Mouse (Mus musculus) limb, embryonic 14.5 days (tissue): ENCODE results near the gene Adamts2. TPM values are rescaled to one million over a fixed set of nuclear protein-coding genes. Genes with fewer than 3 reads are reported as not detected.
A peak's percentile ranks its signal among the peaks of the same experiment; 100 is the strongest.

Source experiments
- ATAC-seq: fragments of 200-750 bp; cut with Nextera tagmentation; 2 replicates; pipeline ENCODE4 v1.8.0; 2017; ENCODE audit warnings: low read depth, moderate number of reproducible peaks, moderate TSS enrichment; ENCODE audit not compliant: low FRiP score
- DNase-seq: peaks from one replicate; pipeline ENCODE4 v3.0.0-alpha.2; 2015; ENCODE audit warnings: low spot score
- H3K27ac ChIP-seq: fragments of 300-500 bp; sonication (generic); replicated peaks from 2 replicates; pipeline ENCODE4 v1.5.1; 2014; ENCODE audit warnings: low read depth, mild to moderate bottlenecking, low read length, moderate library complexity, mixed read lengths
- H3K27me3 ChIP-seq: fragments of 300-500 bp; sonication (generic); 2 replicates; pipeline ENCODE4 v1.6.1; 2014; ENCODE audit warnings: low read length, mixed read lengths; ENCODE audit not compliant: control insufficient read depth, insufficient read depth
- H3K36me3 ChIP-seq: fragments of 300-500 bp; sonication (generic); 2 replicates; pipeline ENCODE4 v1.6.1; 2014; ENCODE audit warnings: mild to moderate bottlenecking, low read length, moderate library complexity, mixed read lengths; ENCODE audit not compliant: control insufficient read depth, insufficient read depth
- H3K4me1 ChIP-seq: fragments of 300-500 bp; sonication (generic); 2 replicates; pipeline ENCODE4 v1.6.1; 2014; ENCODE audit warnings: antibody characterized with exemption, low read length, mixed read lengths; ENCODE audit not compliant: control insufficient read depth, insufficient read depth
- H3K4me2 ChIP-seq: fragments of 300-500 bp; sonication (generic); replicated peaks from 2 replicates; pipeline ENCODE4 v1.6.1; 2014; ENCODE audit warnings: low read depth, mild to moderate bottlenecking, low read length, moderate library complexity; ENCODE audit not compliant: severe bottlenecking
- H3K4me3 ChIP-seq: fragments of 300-500 bp; sonication (generic); replicated peaks from 2 replicates; pipeline ENCODE4 v1.5.1; 2014; ENCODE audit warnings: low read length
- H3K9ac ChIP-seq: fragments of 300-500 bp; sonication (generic); 2 replicates; pipeline ENCODE4 v1.6.1; 2014; ENCODE audit warnings: mild to moderate bottlenecking, low read depth, low read length, moderate library complexity; ENCODE audit not compliant: severe bottlenecking
- H3K9me3 ChIP-seq: fragments of 300-500 bp; sonication (generic); 2 replicates; pipeline ENCODE4 v1.6.1; 2016; ENCODE audit warnings: low read length; ENCODE audit not compliant: control insufficient read depth
- POLR2A ChIP-seq: fragments of 200-500 bp; IDR thresholded peaks from 2 replicates; pipeline ENCODE4 v1.8.0; 2012; ENCODE audit warnings: inconsistent platforms, mild to moderate bottlenecking, moderate library complexity, borderline replicate concordance; ENCODE audit not compliant: insufficient read depth, insufficient read length; ENCODE audit errors: extremely low read depth
- WGBS: fragments of 180-500 bp; shearing (Covaris S2); extraction: QIAGEN DNeasy Blood & Tissue Kit; methylation state at CpG from one replicate; pipeline ENCODE4 v1.1.7; 2014; 5-methylcytosine and 5-hydroxymethylcytosine counted together
- polyA plus RNA-seq, 2 experiments: library from polyadenylated mRNA; depleted of rRNA in 1 of 2; stranded (reverse) in 1 of 2; unstranded in 1 of 2; fragments of >200 nt; fragmentation: Nextera tagmentation in 1 of 2; extraction: Ambion mirVana in 1 of 2; gene quantifications; 2 replicates each; pipeline versions ENCODE4 v1.2.1 to v1.2.3; 2012 to 2014

Adamts2 gene
- polyA plus RNA-seq, 2 experiments, result 19.4 to 34.9 TPM

- H3K4me1 ChIP-seq, result peaks cover 5% of the 10 kb centered on the region; the same call in 1 of the 2 replicates
- H3K27ac ChIP-seq, result no peak overlapping the region
- 66% methylated on average over 12 of the region's 12 CpGs for WGBS
Measured at GRCm38 (mm10) chr11:50717381-50717897, 115.6 kb downstream of the Adamts2 start.

GRCm38 (mm10) chr11:50718862-50719261 lies 117.0 kb downstream of the Adamts2 start:
- Histone ChIP-seq H3K4me1 (peaks cover 5% of the 10 kb centered on the region; the same call in 1 of the 2 replicates), H3K36me3 (no peaks in the 10 kb centered on the region), H3K9ac (0 out of 2 replicates have a peak overlapping the region, but pooled peaks have one; percentile 18), H3K4me3 (no peak overlapping the region), H3K4me2 (no peak overlapping the region), H3K27me3 (no peaks in the 10 kb centered on the region), H3K9me3 (no peaks in the 10 kb centered on the region), H3K27ac (no peak overlapping the region)
- no peak for DNase-seq
- TF ChIP-seq POLR2A, result no peak
- 9% methylated on average over 6 of the region's 6 CpGs for WGBS
- ATAC-seq, result no peak

More at GRCm38 (mm10) chr11:50717381-50717897, 115.6 kb downstream of the Adamts2 start:
- H3K36me3 ChIP-seq, result no peaks in the 10 kb centered on the region
- no peak overlapping the region for H3K4me2 ChIP-seq
- no peak overlapping the region for H3K9ac ChIP-seq
- DNase-seq, result no peak
- no peak overlapping the region for H3K4me3 ChIP-seq
- H3K27me3 ChIP-seq, result no peaks in the 10 kb centered on the region
- H3K9me3 ChIP-seq, result no peaks in the 10 kb centered on the region
- ATAC-seq, result no peak
- no peak for TF ChIP-seq POLR2A

GRCm38 (mm10) chr11:50720421-50720820 lies 118.5 kb downstream of the Adamts2 start:
- Histone ChIP-seq H3K27me3 (no peaks in the 10 kb centered on the region), H3K4me1 (peaks cover 7% of the 10 kb centered on the region), H3K36me3 (no peaks in the 10 kb centered on the region), H3K9ac (no peak overlapping the region), H3K27ac (no peak overlapping the region), H3K4me2 (no peak overlapping the region), H3K4me3 (no peak overlapping the region), H3K9me3 (no peaks in the 10 kb centered on the region)
- WGBS, result 69% methylated on average over 6 of the region's 6 CpGs
- DNase-seq, result no peak
- TF ChIP-seq POLR2A, result no peak
- no peak for ATAC-seq

- ATAC-seq, result peak; percentile 70
- no peak overlapping the region for H3K4me3 ChIP-seq
Measured at GRCm38 (mm10) chr11:50720856-50721550, 119.1 kb downstream of the Adamts2 start.

GRCm38 (mm10) chr11:50725595-50725994 lies 123.7 kb downstream of the Adamts2 start:
- H3K4me3 ChIP-seq, result no peak overlapping the region
- 50% methylated on average over 4 of the region's 4 CpGs for WGBS
- no peak for ATAC-seq
- H3K36me3 ChIP-seq, result no peaks in the 10 kb centered on the region
- no peak for TF ChIP-seq POLR2A
- H3K4me2 ChIP-seq, result no peak overlapping the region
- H3K27ac ChIP-seq, result no peak overlapping the region
- no peaks in the 10 kb centered on the region for H3K9me3 ChIP-seq
- peaks cover 4% of the 10 kb centered on the region for H3K4me1 ChIP-seq
- no peak for DNase-seq
- no peak overlapping the region for H3K9ac ChIP-seq
- no peaks in the 10 kb centered on the region for H3K27me3 ChIP-seq

More at GRCm38 (mm10) chr11:50720856-50721550, 119.1 kb downstream of the Adamts2 start:
- 41% methylated on average over 12 of the region's 12 CpGs for WGBS
- H3K9me3 ChIP-seq, result no peaks in the 10 kb centered on the region
- no peaks in the 10 kb centered on the region for H3K27me3 ChIP-seq
- H3K4me2 ChIP-seq, result no peak overlapping the region
- peaks cover 10% of the 10 kb centered on the region for H3K4me1 ChIP-seq
- no peaks in the 10 kb centered on the region for H3K36me3 ChIP-seq
- no peak for TF ChIP-seq POLR2A
- no peak overlapping the region for H3K9ac ChIP-seq
- peak; percentile 47 for DNase-seq
- no peak overlapping the region for H3K27ac ChIP-seq
